Mouse (Mus musculus) urinary bladder, postnatal 14 days (tissue): Measurements from ENCODE around the gene Gtf2h5.

Source experiments
- DNase-seq: peaks from one replicate; pipeline ENCODE4 v3.0.0; 2021; ENCODE audit warnings: low spot score

The Gtf2h5 gene

DNA sequence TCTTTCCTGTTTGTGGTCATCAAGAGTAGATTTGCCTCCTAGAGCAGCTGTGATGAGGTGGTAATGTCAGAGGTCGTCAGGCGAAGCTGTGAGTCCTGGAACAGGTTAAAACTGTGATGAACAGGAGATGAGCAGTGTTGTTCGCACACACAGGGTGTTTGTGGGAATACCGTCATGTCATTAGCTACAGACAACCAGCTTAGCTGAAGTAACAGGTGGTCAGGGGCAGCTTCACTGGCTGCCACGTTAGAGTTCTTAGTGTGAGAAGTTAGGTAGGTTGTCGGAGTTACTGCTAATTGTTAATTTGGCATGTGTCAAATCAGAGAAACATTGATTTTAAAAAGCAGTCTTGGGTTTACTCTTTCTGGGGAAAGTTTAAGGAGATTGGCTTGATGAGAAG is 34.1 kb downstream of the Gtf2h5 start:
- DNase-seq = no peak

DNA sequence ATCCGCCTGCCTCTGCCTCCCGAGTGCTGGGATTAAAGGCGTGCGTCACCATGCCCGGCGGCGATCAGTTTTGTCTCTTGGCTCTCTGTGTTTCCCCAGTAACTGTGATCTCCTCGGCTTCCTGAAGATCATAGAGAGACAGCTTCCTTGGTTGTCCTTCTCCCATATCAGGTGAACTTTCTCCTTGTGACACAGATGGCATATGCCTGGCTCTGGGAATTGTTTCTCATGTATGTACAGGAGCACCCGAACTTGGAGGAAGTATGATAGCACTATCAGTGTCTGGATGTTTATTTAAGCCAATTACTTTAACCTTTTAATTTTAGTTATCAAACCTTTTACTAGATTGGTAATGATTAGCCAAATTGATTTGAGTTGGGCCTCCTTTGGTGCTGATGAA is 35.5 kb downstream of the Gtf2h5 start:
- no peak for DNase-seq

DNA sequence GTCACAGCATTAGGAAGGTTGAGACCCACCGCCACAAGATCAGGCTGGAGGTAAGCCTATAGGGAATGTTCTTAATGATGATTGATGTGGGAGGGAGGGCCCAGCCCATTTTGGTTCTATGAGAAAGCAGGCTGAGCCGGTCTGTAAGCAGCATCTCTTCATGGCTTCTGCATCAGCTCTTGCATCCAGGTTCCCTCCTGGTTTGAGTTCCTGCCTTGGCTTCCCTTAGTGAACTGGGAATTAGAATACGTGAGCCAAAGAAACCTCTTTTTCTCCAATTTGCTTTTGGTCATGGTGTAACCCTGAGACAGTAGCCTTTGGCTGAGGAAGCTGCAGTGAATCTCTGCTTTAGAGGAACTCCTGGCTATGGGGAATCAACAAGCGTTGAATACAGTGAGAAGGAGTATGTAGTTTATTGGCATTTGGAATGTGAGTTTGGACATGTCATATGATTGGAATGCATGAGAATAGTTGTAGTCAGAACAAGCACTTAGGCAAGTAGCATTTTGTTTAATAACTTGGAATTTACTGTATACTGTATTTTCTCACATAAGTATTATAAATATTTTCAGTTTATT is 37.7 kb downstream of the Gtf2h5 start:
- DNase-seq = no peak

DNA sequence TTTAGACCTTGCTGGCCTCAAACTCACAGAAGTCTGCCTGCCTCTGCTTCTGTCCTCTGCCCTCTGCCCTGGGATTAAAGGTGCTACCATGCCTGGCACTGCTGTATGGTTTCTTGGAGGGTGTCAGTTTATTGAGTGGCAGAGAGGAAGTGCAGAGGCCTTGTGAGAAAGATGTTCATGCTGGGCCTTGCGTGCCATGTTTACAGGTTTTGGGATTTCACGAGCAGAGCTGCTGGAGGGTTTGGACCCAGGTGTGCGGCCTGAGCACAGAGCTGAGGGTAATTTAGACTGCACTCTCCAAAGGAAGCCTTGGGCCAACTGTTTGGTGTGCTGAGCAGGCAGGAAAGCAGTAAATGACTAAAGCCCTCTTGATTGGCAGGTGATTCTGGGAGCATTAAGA is 38.3 kb downstream of the Gtf2h5 start:
- DNase-seq = no peak

DNA sequence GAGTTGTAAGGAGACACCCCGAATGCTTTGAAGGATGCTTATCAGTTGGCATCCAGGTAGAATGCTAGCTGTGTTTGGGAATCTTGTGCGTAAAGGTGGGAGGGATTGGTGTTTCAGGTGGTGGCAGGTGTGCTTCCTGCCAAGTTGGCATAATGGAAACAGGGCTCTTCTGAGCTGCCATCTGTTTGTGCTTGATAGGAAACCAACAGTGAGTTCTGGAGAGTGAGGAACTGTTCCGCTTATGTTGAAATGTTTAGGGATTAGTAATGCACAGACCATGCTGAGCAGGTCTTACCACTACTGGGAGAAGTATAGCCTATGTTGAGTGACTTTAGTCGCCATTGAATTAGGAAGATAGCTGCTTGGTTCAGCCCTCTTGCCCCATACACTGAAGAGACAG is 39.3 kb downstream of the Gtf2h5 start:
- no peak for DNase-seq

DNA sequence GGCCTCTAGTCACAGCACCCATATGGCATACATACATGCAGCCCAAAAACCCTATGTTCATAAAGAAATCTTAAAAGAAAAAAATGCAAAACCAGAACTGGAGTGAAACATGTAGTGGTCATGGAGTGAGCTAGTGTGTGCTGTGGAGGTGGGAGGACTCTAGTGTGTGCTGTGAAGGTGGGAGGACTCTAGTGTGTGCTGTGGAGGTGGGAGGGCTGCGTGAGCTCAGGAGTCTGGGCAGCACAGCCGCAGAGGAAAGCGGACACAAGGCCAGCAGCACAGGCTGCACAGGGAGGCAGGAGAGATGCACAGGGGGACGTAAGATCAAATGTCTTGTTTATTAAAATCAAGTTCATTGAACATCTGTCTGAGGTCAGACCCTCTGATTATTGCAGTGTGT is 44.2 kb downstream of the Gtf2h5 start:
- no peak for DNase-seq

DNA sequence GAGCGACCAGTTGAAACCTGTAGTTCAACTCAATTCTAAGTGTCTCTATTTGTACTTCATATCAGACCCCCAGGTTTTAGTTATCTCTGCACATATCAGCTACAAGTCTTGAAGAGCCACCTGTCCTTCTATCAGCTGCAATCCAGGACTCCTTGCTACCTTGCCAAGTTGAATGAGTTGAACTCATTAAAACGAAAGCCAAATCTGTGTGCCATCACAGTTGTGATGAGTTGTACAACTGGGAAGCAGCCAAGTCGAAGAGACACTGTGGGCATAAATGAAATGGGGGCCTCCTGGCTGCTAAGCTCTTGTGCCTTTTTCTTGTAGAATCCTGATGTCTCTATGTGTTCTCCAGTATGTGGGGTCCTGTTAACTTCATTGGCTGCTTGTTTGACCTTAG is 45.9 kb downstream of the Gtf2h5 start:
- no peak for DNase-seq

DNA sequence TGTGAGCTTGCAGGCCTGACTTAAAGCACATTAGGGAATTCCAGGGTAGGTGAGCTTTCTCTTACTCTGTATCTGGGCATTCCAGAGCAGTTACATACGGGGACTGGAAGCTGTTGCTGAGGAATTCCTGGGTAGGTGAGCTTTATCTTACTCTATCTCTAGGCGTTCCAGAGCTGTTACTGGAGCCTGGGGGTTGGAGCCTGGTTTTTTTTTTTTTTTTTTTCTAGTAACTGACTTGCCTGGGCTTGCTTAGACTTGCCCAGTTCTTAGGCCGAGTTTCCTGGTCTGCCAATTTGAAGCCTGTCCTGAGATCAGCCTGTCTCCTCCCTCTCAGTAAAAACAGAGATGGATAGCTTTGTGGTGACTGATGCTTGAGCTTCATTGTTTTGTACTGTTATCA is 48.5 kb downstream of the Gtf2h5 start:
- DNase-seq = peak; percentile 26

DNA sequence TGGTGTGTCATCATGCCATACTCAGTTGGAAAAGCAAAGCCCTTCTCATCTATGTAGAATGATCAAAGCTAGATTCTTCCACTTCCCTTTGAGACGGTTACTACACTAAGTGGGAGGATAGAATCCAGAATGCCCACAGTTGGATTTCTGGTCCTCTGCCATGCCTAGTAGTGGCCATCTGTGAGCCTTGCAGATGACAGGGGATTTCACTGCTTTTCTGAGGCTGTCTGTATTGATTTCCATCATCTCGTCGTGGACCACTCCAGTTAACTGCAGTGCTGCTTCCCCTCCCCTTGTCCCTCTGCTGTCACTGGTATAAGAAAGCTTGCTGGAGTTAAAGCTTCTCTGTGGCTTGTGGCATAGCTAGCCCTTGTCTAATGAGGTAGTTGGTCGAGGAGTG is 49.8 kb downstream of the Gtf2h5 start:
- no peak for DNase-seq

DNA sequence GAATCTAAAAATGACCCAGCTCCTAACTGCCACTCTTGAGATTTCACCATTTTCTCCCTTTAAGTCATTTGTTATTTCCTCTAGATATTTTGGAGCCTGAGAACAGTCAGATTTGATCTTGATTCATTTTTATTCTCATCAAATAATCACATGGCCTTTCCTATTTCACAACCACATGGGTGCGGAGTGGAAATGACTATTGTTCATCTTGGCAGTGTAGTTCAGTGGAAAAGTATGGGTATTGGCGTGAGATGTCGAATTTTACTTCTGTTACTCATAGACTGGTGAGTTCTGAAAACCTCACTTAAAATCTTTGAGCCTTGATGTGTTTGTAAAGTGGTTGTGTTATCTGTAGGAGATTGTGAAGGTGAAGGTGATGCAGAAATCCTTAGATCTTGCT is 51.5 kb downstream of the Gtf2h5 start:
- DNase-seq = no peak
